Mouse (Mus musculus) stomach, postnatal 0 days (tissue): ENCODE results near the gene Itgb7.
"Not testable (repeated sequence)": the region's sequence is repeated elsewhere in the genome, so short reads cannot be mapped to it uniquely, and the experiment has no call there.

Source experiments
- CTCF ChIP-seq: IDR thresholded peaks from 2 replicates; pipeline ENCODE4 v1.5.1; 2016; ENCODE audit warnings: antibody characterized with exemption, low read depth, mild to moderate bottlenecking, moderate library complexity
- EP300 ChIP-seq: optimal IDR thresholded peaks from 2 replicates; pipeline ENCODE3; 2016; ENCODE audit warnings: antibody characterized with exemption

GRCm38 (mm10) chr15:102225619-102226018 lies 6.1 kb downstream of the Itgb7 start:
- not testable (repeated sequence) for TF ChIP-seq CTCF, EP300
